Mouse (Mus musculus) regulatory T cell (primary cell): Measurements from ENCODE around the gene Bicd2.

ENCODE experiments used
- in situ Hi-C: fragments of 300-600 bp; cut with MboI, MseI; formaldehyde crosslinking; loops from one replicate; pipeline ENCODE4 v1.15.1; 2025; ENCODE audit warnings: high pct_unique_total_duplicates

Gene Bicd2

DNA sequence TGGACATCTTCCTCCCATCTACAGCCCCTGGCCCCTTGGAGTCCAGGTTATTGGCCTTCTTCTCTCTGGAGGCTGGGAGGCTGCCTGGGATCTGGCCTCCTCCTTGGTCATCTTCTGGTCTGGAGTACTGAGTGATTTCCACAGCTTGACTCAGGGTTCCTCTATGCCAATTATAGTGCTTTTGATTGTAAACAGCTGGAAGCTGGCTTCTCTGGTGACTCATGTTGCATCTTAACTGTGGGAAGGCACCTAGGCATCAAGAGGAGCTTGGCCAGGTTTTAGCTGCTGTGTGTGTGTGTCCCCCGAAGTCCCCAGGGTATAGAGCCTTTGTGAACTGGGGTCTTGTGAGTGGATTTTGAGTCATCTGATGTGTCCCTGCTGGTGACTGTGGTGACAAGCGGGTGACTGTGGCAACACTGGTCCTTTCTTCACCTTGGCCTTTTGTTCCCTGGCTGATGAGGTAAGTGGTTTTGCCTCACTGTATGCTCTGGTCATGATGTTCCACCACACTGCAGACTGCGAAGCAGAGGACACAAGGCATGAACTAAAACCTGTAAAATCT is 53.6 kb downstream of the Bicd2 start:
- in situ Hi-C loops = no loop called here

GRCm38 (mm10) chr13:49396798-49397197 is 55.4 kb downstream of the Bicd2 start:
- in situ Hi-C loops = no loop called here

DNA sequence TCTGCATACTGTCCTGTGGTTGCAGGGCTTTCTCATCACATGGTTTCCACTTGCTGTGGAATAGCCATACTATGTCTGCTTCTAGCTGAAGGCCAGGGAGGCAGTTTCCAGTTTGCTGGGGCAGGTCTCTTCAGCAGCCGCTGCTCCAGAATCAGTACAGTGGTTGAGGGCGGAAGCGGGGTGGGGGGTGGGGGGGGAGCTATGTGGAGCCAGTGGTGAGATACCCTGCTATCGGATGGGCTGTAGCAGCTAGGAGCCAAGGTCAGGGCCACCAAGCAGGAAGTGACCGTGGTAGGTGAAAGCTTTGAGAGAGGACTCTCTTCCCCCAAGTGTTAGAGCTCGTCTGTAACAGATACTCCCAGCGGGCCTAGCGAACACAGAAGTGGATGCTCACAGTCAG is 56.8 kb downstream of the Bicd2 start:
- in situ Hi-C loops = no loop called here

DNA sequence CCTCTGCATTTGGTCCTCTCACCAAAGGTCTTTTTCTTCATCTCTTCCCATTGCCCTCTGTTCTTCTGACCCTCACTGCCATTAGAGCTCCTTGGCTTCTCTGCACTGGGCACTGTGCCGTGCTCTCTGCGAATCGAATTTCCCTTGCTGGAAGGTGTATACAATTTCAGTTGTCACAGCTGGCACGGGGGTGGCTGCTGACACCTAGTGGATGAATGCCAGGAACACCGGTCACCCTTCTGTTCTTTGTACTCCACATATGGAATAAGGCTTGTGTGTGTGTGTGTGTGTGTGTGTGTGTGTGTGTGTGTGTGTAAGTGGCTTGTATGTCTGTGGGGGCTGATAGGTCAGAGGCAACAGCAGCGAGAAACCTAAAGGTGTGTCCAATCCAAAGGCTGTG is 58.8 kb downstream of the Bicd2 start:
- in situ Hi-C loops = no loop called here

DNA sequence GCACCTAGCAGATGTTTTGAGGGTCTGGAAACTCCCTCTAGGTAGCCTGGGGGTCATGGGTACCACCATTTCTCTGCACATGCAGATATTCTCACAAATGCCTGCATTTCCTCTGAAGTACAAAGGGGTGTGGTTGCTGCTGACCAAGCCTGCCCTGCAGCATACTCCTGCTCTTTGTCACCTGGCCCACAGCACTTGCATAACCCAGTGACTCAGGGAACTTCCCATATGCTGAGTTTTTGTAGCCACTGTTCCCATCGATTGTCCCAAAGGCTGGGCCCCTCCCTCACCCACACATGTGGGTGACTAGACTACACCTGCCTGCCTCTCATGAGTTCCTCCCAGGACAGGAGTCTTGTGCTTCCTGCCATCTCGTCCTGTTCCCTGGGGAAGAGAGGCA is 61.2 kb downstream of the Bicd2 start:
- in situ Hi-C loops = no loop called here

- in situ Hi-C loops = no loop called here
Observed at GRCm38 (mm10) chr13:49407795-49408194, 66.4 kb downstream of the Bicd2 start.

GRCm38 (mm10) chr13:49420754-49421605 is 79.6 kb downstream of the Bicd2 start, which contains the start of gene Ippk:
TSS of gene Ippk (plus strand) at chr13:49421249.
- in situ Hi-C loops = no loop called here

DNA sequence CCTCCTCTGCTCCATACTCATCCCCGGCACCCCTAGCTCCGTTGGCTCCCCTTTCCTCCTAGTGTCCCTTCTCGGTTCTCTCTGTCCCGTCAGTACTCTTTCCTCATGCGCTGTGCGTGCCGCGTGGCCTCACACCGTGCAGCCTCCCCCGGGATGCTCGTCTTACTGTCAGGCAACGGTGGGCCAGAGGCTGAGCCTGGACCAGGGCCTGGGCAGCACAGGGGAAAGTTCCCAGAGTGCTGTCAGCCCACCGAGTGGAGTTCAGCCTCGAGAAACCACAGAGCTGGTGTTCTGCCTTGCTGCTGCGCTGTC is 80.2 kb downstream of the Bicd2 start:
- in situ Hi-C loops = no loop called here

DNA sequence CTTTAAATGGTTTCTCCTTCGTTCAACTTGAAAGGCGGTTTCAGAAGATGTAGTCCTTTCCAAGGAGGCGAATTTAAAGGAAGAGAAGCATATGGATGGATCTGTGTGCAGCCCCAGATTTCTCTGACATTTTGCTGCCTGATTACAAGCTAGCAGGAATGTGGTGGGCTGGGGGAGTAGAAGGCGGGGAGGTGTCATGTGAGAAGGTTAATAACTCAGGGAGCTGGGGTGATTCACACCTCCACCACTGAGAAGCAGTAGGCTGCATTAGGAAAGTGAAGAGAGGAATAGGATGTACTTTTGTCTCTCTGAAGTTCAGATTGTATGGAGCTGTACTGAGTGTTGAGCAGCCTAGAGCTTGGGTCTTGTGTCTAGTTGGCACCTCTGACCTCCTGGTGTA is 80.6 kb downstream of the Bicd2 start:
- in situ Hi-C loops = no loop called here

DNA sequence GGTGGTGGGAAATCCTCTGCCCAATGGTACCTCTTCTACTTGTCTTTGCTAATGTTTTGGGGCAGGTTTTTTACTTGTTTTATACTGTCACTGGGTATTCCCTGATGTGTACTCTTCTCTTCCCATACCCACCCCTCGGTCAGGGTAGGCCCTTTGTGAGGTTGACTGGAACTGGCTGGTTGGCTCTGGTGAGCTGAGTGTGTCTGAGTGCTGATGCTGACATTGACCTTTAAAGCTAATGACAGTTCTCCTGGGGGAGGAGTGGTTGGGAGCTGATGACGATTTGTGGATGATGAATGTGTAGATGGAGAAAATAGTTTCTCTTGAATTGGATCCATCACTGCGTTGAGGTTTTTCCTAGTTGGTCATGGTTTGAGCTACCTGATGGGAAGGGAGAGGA is 85.4 kb downstream of the Bicd2 start:
- in situ Hi-C loops = no loop called here

- in situ Hi-C loops = no loop called here
Observed at GRCm38 (mm10) chr13:49428042-49428675, 86.8 kb downstream of the Bicd2 start.

- in situ Hi-C loops = loop anchor here (10.0 kb wide), 2 partner anchors 954 to 1634 kb away; no protein-coding TSS in a partner anchor
Observed at GRCm38 (mm10) chr13:49430529-49430928, 89.1 kb downstream of the Bicd2 start.

DNA sequence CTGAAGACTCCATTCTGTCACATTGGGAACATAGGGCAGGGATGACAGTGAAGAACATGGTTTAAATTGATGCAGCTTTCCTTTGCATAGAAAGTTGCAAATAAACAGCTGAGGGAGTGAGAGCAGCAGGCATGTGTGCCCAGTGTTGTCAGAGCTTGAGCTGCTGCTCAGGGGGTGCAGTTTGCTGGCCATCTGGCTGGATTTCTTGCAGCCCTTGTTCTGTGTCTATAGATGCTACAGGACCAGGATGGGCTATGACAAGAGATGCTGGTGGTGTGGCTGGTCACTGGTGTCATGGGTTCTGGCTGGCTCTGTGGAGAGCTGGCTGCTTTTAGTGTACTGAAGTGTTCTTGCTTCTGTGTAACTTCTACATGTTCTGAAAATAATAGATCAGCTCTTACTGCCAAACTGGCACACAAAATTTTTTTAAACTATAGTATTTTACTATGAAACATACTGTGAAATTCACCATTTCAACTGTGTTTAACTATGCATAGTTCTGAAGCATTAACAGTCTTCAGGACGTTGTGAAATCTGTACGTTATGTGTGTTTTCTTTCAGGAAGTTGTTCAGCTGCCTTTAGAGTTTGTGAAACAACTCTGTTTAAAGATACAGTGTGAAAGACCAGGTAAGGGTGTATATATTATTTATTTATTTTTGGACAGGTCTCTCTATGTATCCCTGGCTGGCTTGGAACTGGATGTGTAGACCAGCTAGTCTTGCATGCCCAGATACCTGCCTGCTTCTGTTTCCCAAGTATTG is 92.1 kb downstream of the Bicd2 start:
- in situ Hi-C loops = loop anchor here (10.0 kb wide), 2 partner anchors 951 to 1631 kb away; no protein-coding TSS in a partner anchor

DNA sequence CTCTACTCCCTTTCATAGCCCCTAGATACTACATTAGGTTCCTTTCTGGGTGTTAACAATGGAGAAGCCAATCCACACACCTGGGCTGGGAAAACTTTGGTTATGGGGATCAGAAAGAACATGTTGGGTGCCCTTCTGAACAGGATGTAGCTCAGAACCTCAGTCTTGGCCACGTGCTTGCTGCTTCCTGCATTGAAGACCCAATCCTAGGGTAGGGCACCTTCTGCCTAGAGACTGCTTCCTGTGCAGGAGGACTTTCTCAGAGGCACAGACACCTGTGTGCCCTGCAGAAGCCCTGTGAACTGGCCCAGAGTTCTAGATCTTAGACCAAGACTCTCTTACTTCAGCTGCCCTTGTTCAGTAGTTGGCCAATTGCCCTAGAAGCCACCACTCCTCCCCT is 94.4 kb downstream of the Bicd2 start:
- in situ Hi-C loops = loop anchor here (10.0 kb wide), 2 partner anchors 949 to 1629 kb away; no protein-coding TSS in a partner anchor

DNA sequence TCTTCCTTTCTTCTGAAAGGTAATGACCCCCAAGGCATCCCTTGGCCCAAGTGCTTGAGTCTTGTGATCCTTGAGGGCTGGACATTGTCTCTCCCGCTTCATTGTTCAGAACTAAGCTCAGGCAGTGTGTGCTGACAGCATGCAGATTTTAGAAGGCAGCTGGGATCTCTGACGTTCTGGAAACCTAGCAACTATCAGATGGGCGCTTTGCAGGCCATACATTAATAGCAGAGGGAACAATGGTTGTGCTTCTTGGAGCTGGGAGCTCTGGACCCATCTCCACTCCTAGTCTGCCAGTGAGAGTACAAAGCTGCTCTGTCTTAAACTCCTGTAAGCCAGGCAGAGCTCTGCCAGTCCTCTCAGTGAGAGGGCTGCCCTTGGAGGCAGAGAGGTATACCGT is 94.8 kb downstream of the Bicd2 start:
- in situ Hi-C loops = loop anchor here (10.0 kb wide), 2 partner anchors 949 to 1629 kb away; no protein-coding TSS in a partner anchor
